Mouse (Mus musculus) cerebellum, adult 2 months (tissue): ENCODE results near the gene Arhgap24.

Source experiments
- CTCF ChIP-seq: fragments of 200-500 bp; IDR thresholded peaks from 2 replicates; pipeline ENCODE4 v1.5.1; 2011; ENCODE audit warnings: low read depth, mild to moderate bottlenecking, control low read depth, low read length, moderate library complexity, borderline replicate concordance; ENCODE audit not compliant: insufficient read depth
- POLR2A ChIP-seq: fragments of 200-500 bp; IDR thresholded peaks from 2 replicates; pipeline ENCODE4 v1.6.1; 2011; ENCODE audit warnings: low read length, control low read depth, borderline replicate concordance; ENCODE audit not compliant: insufficient read depth

DNA sequence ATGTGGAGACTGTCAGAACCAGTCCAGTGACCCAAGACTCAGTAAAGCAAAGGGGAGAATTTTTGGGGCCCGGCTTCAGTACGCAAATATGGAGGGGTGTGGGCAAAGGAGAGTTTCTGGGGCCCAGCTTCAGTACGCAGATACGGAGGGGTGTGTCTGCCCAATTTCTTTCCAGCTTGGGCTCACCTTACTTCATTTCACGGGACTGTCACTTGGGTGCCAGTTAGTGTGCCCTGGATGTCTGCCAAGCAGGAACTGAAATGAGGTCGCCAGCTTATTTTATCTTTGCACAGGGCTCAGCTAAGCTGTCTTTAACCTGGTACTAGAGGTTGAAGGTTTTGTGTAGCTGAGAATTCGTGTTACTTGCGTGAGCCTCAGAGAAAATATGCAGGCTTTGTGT lies 344.3 kb downstream of the Arhgap24 start:
- TF ChIP-seq CTCF: no peak
- no peak for TF ChIP-seq POLR2A
